Mouse (Mus musculus) cerebellum, postnatal 10 days (tissue): ENCODE measurements around the gene Myog.

Experiments used
- DNase-seq, 2 experiments: peaks; one replicate each; pipeline ENCODE4 v3.0.0; 2021; ENCODE audit warnings: mixed read lengths in 2 of 2

Gene Myog

DNA sequence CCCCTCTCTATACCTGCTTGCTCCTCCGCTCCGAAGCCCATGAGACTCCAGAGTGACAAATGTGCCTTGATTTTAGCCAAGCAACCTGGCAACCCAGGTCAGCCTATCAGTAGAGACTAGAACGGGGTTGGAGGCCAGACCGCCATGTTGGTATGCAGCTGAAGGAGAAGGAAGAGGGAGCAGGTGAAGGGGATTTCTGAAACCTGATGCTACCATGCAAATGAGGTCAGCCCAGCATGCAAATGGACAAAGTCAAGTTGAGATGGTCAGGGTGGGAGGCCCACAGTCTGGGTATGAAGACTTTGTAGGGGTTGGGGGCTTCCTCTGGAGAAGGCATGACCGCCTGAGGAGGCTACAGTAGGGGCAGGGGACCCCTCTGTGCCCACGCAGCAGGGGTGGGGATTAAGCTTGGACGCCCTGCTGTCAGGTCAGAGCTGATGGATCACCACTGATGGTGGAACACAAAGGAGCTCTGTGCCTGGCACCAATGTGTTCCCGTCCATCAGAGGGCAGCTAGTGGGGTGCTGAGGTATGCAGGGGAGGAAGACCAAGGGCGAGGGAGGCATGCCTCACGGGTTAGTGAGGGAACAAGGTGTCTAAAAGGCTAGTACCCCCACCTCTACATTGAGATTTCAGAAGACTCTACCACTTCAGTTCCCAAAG lies 4.2 kb upstream of the Myog start:
- DNase-seq: no peak

DNA sequence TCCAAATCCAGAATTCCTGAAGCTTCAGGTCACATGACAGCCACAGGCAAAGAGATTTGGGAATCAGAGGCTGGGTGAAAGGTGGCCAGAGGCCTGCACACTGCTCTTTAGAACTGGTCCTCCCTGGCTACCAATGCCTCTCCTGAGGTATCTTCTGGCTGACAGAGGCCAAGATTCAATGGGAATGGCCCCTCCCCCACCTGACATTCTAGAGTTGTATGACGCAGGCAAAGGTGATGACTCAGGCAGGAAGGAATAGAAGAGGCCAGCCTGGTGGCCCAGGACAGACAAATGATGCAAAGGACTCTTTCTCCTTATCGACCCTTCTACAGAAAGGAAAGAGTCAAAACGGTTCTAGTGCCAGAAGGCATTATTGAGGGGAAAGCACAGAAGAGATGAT lies 1.6 kb upstream of the Myog start:
- no peak for DNase-seq

DNA sequence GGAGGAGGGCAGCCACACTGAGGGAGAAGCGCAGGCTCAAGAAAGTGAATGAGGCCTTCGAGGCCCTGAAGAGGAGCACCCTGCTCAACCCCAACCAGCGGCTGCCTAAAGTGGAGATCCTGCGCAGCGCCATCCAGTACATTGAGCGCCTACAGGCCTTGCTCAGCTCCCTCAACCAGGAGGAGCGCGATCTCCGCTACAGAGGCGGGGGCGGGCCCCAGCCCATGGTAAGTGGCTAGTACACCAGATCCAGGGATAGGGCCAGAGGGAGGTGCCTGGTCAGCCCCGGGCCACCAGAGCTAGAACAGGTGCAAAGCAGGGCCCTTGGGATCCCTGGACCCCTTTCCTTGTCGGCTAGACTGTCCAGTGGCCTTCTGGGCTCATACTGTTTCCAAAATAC lies 511 bp downstream of the Myog start:
- DNase-seq: no peak

DNA sequence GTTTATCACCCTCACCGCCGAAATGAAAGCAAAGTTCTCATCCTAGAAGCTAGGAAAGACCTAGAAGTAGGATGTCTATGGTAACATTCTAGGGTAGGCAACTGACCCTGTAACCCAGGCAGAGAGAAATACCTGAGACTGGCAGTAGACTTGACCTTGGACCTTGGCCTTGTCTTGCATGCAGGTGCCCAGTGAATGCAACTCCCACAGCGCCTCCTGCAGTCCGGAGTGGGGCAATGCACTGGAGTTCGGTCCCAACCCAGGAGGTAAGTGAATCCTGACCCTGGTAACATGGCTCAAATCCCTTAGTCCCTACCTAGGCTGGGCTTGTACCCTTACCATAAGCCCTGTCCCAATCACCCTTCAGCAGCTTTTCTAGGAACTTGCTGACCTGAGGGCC lies 1.1 kb downstream of the Myog start:
- DNase-seq: peak; percentile 63 to 72

DNA sequence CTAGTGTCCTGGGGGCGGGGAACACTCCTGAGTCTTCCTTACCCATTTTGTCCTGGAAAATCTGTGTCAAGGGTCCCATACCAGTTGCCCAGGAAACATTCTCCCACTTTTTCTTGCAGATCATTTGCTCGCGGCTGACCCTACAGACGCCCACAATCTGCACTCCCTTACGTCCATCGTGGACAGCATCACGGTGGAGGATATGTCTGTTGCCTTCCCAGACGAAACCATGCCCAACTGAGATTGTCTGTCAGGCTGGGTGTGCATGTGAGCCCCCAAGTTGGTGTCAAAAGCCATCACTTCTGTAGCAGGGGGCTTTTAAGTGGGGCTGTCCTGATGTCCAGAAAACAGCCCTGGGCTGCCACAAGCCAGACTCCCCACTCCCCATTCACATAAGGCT lies 1.8 kb downstream of the Myog start:
- no peak for DNase-seq

DNA sequence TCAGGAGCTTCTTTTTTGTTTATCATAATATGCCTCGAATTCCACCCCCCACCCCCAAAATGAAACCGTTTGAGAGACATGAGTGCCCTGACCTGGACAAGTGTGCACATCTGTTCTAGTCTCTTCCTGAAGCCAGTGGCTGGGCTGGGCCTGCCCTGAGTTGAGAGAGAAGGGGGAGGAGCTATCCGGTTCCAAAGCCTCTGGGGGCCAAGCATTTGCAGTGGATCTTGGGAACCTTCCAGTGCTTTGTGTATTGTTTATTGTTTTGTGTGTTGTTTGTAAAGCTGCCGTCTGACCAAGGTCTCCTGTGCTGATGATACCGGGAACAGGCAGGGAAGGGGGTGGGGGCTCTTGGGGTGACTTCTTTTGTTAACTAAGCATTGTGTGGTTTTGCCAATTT lies 2.3 kb downstream of the Myog start:
- DNase-seq: no peak

DNA sequence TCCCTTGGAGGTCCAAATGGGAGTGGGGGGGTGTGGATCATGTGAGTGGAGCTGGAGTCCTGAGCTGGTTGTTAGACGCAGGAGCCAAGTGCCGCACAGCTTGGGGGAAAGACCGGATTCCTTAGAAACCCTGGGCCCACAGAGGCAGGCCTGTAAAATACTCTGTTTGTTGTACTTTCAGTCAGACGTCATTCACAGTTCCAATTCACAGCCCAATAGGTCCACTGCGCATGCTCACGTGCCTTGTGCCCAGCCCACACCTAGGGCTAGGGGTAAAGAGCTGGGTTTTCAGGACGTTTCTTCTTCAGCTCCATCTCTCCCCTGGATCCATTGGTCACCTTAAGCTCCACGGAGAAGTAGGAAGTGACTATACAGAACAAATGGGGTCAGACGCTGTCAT lies 2.8 kb downstream of the Myog start:
- DNase-seq: no peak

DNA sequence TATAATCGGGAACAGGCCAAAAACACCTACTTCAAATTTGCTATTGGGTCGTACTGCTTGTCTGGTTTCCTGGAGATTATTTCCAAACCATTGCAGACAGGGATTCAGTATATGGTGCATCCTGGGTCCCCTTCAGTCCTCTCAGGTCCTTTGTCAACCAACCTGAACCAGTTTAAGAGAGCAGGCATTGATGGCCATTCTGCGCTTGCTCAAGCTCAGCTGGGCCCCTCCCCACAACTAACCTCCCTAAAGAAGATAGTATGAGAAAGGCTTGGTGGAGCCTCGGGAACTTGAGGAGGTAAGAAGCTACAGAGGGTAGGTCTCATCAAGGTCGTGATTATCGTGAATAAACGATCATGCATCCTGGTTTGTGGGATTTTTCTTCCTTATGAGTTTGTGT lies 3.5 kb downstream of the Myog start:
- no peak for DNase-seq

DNA sequence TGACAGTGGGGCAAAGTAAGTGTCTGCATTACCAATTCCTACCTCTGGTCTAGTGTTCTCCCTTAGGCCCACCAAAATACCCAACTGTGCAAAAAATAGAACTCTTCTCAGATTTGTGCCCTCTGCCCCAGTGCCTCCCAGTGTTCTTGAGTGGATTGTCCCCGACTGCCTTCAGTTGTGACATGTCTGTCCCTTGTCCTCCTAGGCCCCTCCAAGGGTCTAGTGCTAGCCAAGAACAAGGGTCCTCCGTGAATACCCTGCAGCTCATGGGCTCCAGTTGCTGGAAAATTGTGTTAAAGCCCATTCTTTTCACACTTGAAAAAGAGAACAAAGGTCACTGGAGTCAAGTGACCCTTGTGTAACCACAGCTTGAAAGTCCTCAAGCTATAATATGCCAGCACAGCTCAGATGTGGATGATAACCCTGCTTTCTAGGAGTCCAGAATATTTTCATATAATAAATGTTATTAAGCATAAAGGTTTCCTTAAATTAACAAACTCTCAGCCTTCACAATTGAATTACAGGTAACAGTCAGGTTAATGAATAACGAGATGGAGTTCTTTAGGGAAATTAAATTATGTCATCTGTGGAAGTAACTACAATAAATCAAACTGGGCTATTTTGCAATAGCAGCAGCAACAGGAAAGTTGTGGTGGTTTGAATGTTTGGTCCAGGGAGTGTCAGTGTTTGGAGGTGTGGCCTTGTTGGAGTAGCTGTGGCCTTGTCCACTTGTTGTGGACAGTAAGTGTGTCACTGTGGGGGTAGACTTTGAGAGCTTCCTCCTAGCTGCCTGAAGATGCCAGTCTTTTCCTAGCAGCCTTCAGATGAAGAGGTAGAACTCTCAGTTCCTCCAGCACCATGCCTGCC lies 4.2 kb downstream of the Myog start:
- DNase-seq: no peak

DNA sequence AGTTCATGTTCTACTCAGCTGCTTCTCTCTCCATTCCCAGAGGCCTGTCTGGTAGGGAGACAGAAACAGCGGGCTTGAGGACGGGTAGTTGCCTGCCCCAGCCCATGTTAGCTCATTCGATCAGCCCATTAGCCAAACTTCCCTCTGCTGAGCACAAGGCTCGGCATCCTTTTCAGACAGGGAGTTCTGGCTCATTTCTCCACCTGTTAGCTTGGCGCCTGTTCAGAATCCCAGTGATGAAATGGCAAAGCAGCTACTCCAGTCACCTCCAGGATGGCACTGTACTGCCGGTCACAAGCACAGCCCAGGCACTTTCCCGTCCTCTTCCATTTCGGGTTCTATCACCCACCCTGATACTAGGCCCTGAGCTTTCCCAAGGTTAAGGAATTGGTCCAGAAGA lies 7.5 kb downstream of the Myog start:
- DNase-seq: peak; percentile 92

DNA sequence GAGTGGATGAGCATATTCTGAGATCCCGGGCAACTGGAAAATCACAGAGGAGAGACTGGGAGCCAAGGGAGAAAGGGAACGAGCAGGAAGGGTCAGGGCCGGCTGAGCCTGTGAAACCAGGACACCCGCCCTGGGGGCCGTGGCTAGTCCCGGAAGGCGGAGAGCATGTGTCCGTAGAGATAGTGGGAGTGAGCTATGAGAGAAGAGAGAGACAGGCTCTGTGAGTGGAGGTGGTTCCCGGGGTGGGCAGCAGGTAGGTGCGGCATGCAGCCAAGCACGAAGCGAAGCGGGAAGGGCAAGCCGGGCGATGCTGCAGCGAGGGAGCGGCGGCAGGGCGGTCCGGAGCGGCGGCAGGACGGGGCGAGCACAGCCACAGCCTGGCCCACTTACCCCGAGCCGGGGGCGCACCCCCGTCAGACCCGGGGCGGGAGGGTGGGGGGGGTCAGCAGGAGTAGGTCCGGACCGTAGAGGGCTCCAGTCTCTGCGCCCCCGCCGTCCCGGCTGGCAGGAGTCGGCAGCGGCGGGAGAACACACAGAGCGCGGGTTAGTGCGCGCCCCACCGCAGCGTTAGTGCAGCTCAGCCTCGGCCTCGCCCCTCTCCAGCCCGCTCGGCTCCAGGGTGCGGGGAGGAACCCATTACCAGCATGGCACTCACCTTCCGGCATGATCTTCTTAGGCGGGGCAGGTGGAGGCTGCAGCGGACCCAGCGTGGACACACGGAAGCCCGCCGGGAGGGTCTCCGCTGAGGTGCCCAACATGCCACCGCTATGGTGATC lies 9.0 kb downstream of the Myog start:
- DNase-seq: peak; percentile 57 to 59

DNA sequence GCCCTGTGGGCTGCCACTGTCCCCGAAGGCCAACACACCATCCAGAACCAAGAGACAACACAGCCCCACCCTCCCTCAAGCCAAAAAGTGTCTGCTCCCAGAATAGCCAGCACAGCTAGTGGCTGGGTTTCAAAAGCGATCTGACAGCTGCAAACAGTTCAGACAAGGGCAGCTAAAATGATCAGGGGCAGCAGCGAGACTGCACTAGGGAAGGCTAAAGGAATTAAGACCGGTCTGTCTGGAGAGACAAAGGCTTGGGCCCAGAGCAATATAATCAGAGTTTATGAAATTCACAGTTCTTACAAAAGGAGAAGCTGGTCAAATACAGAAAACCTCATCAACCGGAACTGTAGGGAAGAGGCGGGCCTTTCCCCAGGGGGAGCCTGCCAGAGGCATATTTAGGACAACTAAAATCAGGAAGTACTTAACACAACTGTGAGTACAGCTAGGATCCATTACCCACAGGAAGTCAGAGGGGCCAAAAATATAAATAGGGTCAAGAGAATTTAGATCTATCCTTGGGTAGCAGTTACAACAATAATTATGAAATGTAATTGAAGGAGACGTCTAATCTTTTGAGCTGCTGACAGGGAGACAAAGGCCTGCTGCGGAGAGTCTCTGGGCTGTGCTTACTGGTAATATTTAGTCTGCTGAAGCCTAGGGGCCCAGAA lies 12.9 kb downstream of the Myog start:
- peak in 1 of 2 experiments; percentile 40 for DNase-seq

DNA sequence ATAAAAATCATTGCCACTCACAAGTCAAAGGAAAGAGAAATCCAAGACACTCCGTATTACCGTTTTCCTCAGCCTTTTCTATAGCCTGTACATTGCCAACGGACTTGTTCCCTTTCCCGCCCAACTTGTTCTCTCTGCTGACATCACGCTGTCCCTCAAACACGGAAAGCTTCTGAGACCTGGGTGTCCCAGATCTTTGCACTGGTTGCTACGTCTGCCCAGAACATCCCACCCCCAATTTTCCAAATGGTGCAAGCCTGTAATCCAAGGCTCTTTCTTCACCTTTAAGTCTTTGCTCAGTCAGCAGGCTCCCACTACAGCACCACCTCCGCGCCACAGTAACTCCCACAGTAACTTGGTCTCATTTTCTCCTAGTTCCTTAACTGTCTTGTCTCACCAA lies 15.2 kb downstream of the Myog start:
- DNase-seq: no peak

DNA sequence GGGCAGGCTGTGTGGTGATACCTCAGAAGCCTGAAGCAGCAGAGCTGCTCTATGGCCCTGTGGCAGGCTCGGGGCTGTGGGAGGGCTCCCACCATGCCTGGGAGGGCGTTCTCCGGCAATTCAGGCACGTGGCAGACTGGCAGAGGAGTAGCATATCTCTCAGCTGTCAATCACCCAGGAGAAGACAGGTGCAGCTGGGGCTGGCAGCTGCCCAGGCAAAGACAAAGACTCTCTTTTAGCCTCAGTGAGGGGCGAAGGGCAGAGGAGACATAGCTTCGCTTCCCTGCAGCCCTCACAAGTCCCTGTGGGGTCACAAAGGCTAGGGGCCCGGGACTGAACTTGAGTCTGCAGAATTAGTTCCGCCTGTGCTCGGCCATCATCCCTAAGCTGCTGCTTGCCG lies 17.6 kb downstream of the Myog start:
- DNase-seq: no peak

DNA sequence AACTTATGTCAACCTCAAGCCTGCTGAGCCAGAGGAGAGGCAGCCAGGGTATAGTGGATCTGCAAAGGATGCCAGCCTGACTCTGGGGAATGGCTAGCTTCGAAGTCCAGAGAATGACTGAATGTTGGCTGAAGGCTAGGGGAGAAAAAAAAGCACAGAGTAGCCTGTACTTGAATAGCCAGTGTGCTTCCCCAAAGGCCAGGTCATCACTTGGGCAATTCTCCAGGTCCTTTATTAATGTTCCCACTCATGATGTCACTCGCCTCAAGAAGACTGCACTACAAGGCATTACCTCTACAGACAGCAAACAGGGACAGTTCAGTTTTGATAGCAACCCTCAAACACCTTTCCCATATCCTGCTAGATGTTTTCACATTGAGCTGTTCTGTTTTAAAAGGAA lies 20.5 kb downstream of the Myog start:
- DNase-seq: no peak

DNA sequence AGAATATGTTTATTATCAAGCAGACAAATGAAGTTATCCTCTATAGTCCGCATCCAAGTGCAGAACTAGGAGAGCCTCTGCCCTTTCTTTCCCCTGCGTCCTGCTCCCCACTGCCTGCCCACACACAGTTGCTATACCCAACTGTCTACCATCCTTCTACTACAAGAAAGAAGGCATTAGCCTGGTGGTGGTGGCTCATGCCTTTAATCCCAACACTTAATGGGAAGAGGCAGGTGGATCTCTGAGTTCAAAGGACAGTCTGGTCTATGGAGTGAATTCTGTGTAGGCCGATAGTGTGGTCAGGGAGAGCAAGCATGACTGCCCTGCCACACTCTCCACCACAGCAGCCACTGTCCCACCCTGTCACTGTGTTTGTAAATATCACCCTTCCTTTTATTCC lies 20.9 kb downstream of the Myog start:
- no peak for DNase-seq

DNA sequence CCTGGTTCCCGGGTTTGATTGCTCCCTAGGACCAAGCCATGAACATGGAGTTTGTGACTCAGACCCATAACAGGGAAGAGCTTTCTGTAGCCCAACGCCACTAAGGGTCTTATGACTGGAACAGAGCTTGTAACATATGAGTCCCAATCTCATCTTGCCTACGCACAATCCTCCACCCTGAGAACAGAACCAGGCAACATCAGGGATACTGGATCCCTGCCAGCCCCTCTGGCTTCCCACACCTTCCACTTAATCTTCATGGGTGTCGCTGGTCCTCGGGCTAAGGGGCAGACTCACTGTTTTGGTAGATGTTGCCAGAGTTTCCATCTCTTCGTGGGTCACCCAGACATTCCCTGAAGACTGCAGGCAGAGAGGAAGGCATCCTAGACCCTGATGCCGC lies 22.0 kb downstream of the Myog start:
- no peak for DNase-seq

DNA sequence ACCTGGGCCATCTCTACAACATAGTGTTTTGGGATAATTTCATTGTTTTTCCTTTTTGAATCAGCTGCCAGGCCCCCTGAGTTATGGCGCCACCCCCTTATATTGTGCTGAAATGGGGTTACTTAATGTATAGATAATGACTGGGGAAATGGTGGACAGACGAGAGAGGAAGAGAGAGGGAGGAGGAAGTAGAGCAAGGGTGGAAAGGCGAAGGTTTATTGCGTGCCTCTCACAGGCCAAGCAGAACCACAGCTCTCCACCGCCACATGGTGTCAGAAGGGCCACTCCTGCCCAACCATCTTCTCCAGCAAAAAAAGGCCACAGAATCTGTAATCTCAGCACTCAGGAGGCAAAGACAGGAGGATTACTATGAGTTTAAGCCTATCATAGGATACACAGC lies 25.4 kb downstream of the Myog start:
- DNase-seq: no peak

DNA sequence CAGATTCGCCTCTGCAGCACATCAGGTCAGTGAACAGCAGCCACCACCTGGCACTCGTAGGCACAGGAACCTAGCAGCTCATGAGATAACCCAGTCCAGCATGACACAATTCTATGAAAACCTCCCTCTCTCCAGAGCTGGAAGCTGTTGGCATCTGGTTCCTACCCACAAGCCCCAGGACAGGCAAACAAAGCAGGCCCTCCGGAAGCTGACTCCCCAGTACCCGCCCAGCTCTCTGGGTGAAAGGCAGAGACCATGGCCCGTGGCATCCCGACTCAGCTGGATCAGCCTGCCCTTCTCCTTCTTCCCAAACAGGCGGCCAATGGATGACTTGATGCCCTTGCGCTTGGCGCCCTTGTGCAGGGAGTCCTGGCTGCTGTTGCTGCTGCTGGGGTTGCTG lies 26.6 kb downstream of the Myog start:
- no peak for DNase-seq

DNA sequence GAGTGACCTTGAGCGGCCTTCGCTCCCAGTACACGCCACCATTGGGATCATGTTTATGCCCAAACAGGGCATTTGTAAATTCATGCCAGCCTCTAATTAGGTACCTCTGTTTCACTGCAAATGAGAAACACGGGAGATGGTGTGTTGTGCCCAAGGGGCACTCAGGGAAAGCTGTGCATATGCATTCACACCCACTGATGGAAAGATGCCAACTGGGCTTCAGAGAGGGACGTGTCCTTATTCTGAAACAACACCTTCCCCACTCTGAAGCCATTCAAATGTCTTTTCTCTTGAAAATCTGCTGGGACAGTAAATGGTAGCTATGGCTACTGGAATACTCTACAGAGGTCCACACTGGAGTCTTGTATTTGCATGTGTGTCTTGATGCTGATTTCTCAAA lies 28.5 kb downstream of the Myog start:
- no peak for DNase-seq

DNA sequence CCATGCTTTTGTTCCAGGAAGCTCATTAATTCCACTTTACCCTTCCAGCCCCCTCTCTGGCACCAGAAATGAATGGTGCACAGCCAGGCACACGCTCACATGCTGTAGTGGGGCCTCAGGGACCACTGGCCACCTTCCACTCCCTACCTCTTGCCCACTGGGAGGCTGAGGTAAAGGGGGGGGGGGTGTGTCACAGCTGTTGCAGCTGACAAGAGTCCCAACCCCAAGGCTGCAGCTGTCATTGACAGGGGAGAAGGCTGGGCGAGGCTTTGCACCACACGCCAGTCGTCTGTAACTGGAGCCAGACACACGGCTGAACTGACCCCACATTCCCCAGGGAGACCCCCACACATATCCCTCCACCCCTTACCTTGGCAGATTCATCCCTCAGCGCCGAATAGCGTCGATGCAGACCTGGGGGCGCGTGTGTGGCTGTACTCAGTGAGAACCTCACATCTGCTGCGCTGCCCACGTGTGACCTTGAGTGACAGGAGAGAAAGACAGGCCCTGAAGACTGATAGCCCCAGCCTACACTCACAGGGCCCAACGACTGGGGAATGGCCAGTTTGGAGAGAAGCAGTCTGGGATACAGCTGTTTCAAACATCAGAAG lies 31.0 kb downstream of the Myog start:
- DNase-seq: no peak

DNA sequence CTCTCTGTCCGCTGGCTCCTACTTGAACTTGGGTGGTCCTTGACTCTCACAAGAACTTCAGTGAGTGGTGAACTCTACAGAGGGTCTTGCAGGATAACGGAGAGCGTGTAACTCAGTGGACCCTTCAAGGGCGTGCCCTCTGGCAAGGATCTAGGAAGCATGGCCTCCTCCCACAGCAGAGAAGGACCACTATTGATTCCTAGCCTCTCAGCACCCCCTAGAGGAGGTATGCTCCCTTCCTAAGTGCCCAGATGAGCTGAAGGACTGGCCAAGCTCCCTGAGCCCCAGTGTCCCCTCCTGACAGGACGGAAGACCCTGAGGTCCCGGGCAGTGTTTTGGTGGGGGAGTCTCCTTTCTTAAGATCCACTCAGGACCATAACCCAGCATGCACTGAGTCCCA lies 32.8 kb downstream of the Myog start:
- peak; percentile 71 to 75 for DNase-seq

DNA sequence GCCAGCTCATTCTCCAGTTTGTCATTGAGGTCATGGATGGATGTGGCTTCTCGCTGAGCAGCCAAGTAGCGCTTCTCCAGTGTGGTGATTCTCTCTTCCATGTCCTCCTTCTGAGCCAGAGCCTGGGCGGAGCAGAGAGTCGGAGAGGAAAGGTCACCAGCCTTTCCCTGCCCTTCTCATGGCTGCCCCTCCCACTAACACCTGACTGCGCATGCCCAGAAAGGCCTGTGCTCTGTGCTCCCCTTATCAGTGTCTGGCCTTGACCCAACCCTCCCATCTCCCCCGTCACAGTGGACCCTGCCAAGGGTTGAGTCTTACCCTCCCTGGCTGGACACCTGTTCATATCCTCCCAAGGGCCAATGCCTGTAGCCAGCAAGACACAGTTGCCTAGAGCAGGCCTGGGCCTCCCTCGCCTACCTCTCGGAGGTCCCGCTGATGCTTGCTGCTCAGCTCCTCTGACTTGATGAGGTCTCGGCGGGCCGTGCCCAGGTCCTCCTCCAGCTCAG lies 37.1 kb downstream of the Myog start:
- no peak for DNase-seq
